Mouse (Mus musculus) G1E (cell line): ENCODE results near the gene Rasd2.

Experiments
- CTCF ChIP-seq: IDR thresholded peaks from 2 replicates; pipeline ENCODE4 v1.5.1; 2012; ENCODE audit warnings: low read depth, low read length, inconsistent platforms, mixed read lengths
- GATA2 ChIP-seq: IDR thresholded peaks from 2 replicates; pipeline ENCODE4 v1.6.1; 2012; ENCODE audit warnings: low read depth, low read length, inconsistent platforms, borderline replicate concordance
- POLR2AphosphoS5 ChIP-seq: IDR thresholded peaks from 2 replicates; pipeline ENCODE4 v1.6.1; 2012; ENCODE audit warnings: low read depth, low read length, inconsistent platforms; ENCODE audit not compliant: insufficient replicate concordance
- TAL1 ChIP-seq: conservative IDR thresholded peaks from 2 replicates; pipeline ENCODE4 v1.6.1; 2012; ENCODE audit warnings: low read depth, low read length, inconsistent platforms, mixed read lengths

DNA sequence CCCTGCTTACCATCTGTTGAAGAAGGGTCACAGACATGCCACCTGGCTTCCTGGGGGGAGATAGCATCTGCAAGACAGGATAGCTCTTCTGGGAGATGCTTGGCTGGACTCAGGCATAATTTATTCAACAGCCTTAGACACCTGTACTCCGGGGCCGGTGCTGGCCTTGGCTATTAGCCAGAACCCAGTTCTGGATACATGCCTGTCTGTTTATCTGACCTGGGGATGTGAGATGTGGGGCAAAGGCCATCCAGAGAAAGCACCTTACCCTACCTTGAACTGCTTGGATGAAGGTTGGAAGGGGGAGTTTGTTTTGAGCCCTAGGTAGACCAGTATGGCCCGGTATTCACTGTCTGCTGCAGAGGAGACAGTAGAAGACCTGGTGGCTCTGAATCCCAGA is 10.8 kb upstream of the Rasd2 start:
- no peak for TF ChIP-seq CTCF
- TF ChIP-seq POLR2AphosphoS5, result no peak
- no peak for TF ChIP-seq TAL1
- no peak for TF ChIP-seq GATA2
